Mouse (Mus musculus): ENCODE data around the gene Nek2. TPM values are rescaled to one million over a fixed set of nuclear protein-coding genes. Genes with fewer than 3 reads are reported as not detected.
A peak's percentile ranks its signal among the peaks of the same experiment; 100 is the strongest.

Gene Nek2
- total RNA-seq, 2 experiments from 2014 or later: 8.8 to 10.5 TPM

GRCm38 (mm10) chr1:191814240-191814639 lies 7.0 kb upstream of the Nek2 start:
- no peak for DNase-seq

GRCm38 (mm10) chr1:191814935-191815334 lies 6.3 kb upstream of the Nek2 start:
- DNase-seq: peak; percentile 20

GRCm38 (mm10) chr1:191816596-191816995 lies 4.6 kb upstream of the Nek2 start:
- no peak for DNase-seq

GRCm38 (mm10) chr1:191817418-191818144 lies 3.7 kb upstream of the Nek2 start:
- DNase-seq: peak; percentile 92

- no peak for DNase-seq
Observed at GRCm38 (mm10) chr1:191818145-191818631, 3.1 kb upstream of the Nek2 start.

GRCm38 (mm10) chr1:191819026-191819425 lies 2.2 kb upstream of the Nek2 start:
- DNase-seq: no peak

GRCm38 (mm10) chr1:191820951-191821325 lies 306 bp upstream of the Nek2 start:
- DNase-seq: no peak

- DNase-seq: no peak
Observed at GRCm38 (mm10) chr1:191829124-191829523, 7.9 kb downstream of the Nek2 start.

GRCm38 (mm10) chr1:191833396-191833795 lies 12.2 kb downstream of the Nek2 start:
- DNase-seq: no peak

GRCm38 (mm10) chr1:191834825-191835224 lies 13.6 kb downstream of the Nek2 start:
- DNase-seq: peak; percentile 84

- DNase-seq: no peak
Observed at GRCm38 (mm10) chr1:191836318-191836985, 15.2 kb downstream of the Nek2 start.

- no peak for DNase-seq
Observed at GRCm38 (mm10) chr1:191837691-191838090, 16.4 kb downstream of the Nek2 start.

- DNase-seq: peak; percentile 33
Observed at GRCm38 (mm10) chr1:191838994-191839741, 17.9 kb downstream of the Nek2 start.

- DNase-seq: peak; percentile 54
Observed at GRCm38 (mm10) chr1:191840774-191841565, 19.7 kb downstream of the Nek2 start.

- DNase-seq: no peak
Observed at GRCm38 (mm10) chr1:191842247-191842646, 21.0 kb downstream of the Nek2 start.

GRCm38 (mm10) chr1:191846667-191847066 lies 25.4 kb downstream of the Nek2 start:
- no peak for DNase-seq

GRCm38 (mm10) chr1:191849501-191849900 lies 28.3 kb downstream of the Nek2 start:
- DNase-seq: no peak

- no peak for DNase-seq
Observed at GRCm38 (mm10) chr1:191853442-191853841, 32.2 kb downstream of the Nek2 start.

GRCm38 (mm10) chr1:191854716-191855115 lies 33.5 kb downstream of the Nek2 start:
- DNase-seq: no peak

- peak; percentile 80 for DNase-seq
Observed at GRCm38 (mm10) chr1:191855136-191855878, 34.1 kb downstream of the Nek2 start.
